Mouse (Mus musculus) hindbrain, embryonic 14.5 days (tissue): ENCODE measurements around the gene Gm10488. TPM values are rescaled to one million over a fixed set of nuclear protein-coding genes. Genes with fewer than 3 reads are reported as not detected.
"Not testable (repeated sequence)": the region's sequence is repeated elsewhere in the genome, so short reads cannot be mapped to it uniquely, and the experiment has no call there.

ENCODE experiments used
- ATAC-seq: fragments of 200-750 bp; cut with Nextera tagmentation; 2 replicates; pipeline ENCODE4 v1.8.0; 2017; ENCODE audit warnings: moderate number of reproducible peaks, mild to moderate bottlenecking, moderate TSS enrichment, moderate library complexity; ENCODE audit not compliant: low FRiP score
- DNase-seq: peaks from one replicate; pipeline ENCODE4 v3.0.0-alpha.2; 2015; ENCODE audit warnings: low spot score
- H3K27ac ChIP-seq: fragments of 300-500 bp; sonication (generic); 2 replicates; pipeline ENCODE4 v1.5.1; 2014; ENCODE audit warnings: mild to moderate bottlenecking, moderate library complexity
- H3K27me3 ChIP-seq: fragments of 300-500 bp; sonication (generic); 2 replicates; pipeline ENCODE4 v1.6.1; 2014; ENCODE audit warnings: mild to moderate bottlenecking, low read length, mixed read lengths; ENCODE audit not compliant: control insufficient read depth, insufficient read depth
- H3K36me3 ChIP-seq: fragments of 300-500 bp; sonication (generic); replicated peaks from 2 replicates; pipeline ENCODE4 v1.6.1; 2014; ENCODE audit not compliant: control insufficient read depth, insufficient read depth
- H3K4me1 ChIP-seq: fragments of 300-500 bp; sonication (generic); replicated peaks from 2 replicates; pipeline ENCODE4 v1.6.1; 2014; ENCODE audit warnings: antibody characterized with exemption, low read length, mixed read lengths; ENCODE audit not compliant: control insufficient read depth, insufficient read depth
- H3K4me2 ChIP-seq: fragments of 300-500 bp; sonication (generic); replicated peaks from 2 replicates; pipeline ENCODE4 v1.6.1; 2014; ENCODE audit warnings: mild to moderate bottlenecking, moderate library complexity
- H3K4me3 ChIP-seq: fragments of 300-500 bp; sonication (generic); replicated peaks from 2 replicates; pipeline ENCODE4 v1.5.1; 2014; ENCODE audit warnings: mild to moderate bottlenecking, low read length
- H3K9ac ChIP-seq: fragments of 300-500 bp; sonication (generic); 2 replicates; pipeline ENCODE4 v1.6.1; 2014
- H3K9me3 ChIP-seq: fragments of 300-500 bp; sonication (generic); 2 replicates; pipeline ENCODE4 v1.6.1; 2016; ENCODE audit warnings: low read length; ENCODE audit not compliant: control insufficient read depth
- WGBS: fragments of 180-500 bp; shearing (Covaris S2); extraction: QIAGEN DNeasy Blood & Tissue Kit; methylation state at CpG from one replicate; pipeline ENCODE4 v1.1.7; 2014; 5-methylcytosine and 5-hydroxymethylcytosine counted together
- microRNA-seq: library from miRNA; unstranded; fragments of <30 nt; microRNA quantifications from one replicate; pipeline ENCODE4, GENCODE M21; 2016
- polyA plus RNA-seq: library from polyadenylated mRNA; unstranded; fragments of >200 nt; fragmentation: Nextera tagmentation; extraction: Ambion mirVana; gene quantifications from 2 replicates; pipeline ENCODE4 v1.2.1, GENCODE M21; 2014

Gene Gm10488
- polyA plus RNA-seq = not detected in 2 replicates

- not testable (repeated sequence) for H3K36me3 ChIP-seq, H3K27ac ChIP-seq, H3K9ac ChIP-seq, H3K4me2 ChIP-seq, DNase-seq, H3K4me1 ChIP-seq, H3K9me3 ChIP-seq, H3K4me3 ChIP-seq, H3K27me3 ChIP-seq, ATAC-seq
- no CpG with 5 or more reads among the region's 6 CpGs for whole genome bisulfite sequencing
Observed at GRCm38 (mm10) chrX:29976014-29976413, at the start of gene Gm10488. TSS of gene Gm10488 (plus strand) at chrX:29976314.

Small RNAs within 50 kb of the gene (microRNA-seq; reads per million reads assigned to microRNA genes)
- not detected for gene Gm44298
